Mouse (Mus musculus): ENCODE measurements around the gene Cpsf7. TPM values are rescaled to one million over a fixed set of nuclear protein-coding genes. Genes with fewer than 3 reads are reported as not detected.

The Cpsf7 gene
- polyA plus RNA-seq, 1 experiment from 2014 or later = 78.4 TPM

DNA sequence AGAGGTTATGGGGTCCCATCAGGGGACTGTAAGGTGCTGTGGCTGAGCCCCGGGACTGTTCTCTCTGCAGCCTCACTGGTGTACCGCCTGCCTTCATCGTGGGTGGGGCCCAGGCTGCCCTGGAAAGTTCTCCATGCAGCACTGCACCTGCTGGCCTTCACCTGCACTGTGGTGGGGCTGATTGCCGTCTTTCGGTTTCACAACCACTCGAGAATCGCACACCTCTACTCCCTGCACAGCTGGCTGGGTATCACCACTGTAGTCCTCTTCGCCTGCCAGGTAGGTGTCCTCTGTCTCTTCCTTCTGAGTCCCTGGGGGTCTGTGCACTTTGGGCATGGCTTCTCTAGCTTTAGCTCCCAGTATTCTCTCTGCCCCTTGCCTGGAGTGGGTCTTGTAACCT, 60.0 kb downstream of the Cpsf7 start:
- no peak for ATAC-seq (replicated peaks; ENCODE audit: low FRiP score)
- H3K27ac ChIP-seq (ENCODE audit: low read depth, low read length) = no peak overlapping the region
- H3K4me1 ChIP-seq (replicated peaks; ENCODE audit: control insufficient read depth, insufficient read depth, low read length) = no peaks in the 10 kb centered on the region
- H3K9ac ChIP-seq (ENCODE audit: low read length) = no peak overlapping the region
- no peaks in the 10 kb centered on the region for H3K36me3 ChIP-seq (ENCODE audit: control insufficient read depth, insufficient read depth, low read length)
- DNase-seq (ENCODE audit: low spot score) = no peak
- H3K4me3 ChIP-seq (ENCODE audit: low read depth, low read length) = no peak overlapping the region
- no peaks in the 10 kb centered on the region for H3K27me3 ChIP-seq (ENCODE audit: control insufficient read depth, insufficient read depth, low read length)
- no peaks in the 10 kb centered on the region for H3K9me3 ChIP-seq (ENCODE audit: control insufficient read depth, low read length)
- 91% methylated on average over 8 of the region's 8 CpGs for WGBS
- H3K4me2 ChIP-seq (ENCODE audit: low read depth, low read length, severe bottlenecking) = no peak overlapping the region

DNA sequence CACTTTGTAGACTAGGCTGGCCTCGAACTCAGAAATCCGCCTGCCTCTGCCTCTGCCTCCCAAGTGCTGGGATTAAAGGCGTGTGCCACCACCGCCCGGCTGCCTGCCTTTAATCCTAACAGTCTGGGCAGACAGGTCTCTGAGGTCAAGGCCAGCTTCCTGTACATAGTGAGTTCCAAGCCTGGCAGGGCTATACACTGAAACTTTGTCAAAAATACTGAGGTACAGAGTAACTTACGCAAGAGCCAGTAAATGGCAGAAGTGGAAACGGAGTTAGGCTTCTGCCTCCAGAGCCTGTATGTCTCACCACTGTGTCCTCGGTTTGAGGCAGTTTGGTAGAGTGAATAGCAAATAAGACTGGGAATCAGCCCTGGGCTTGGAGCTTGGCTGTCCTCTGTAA, 62.2 kb downstream of the Cpsf7 start:
- Histone ChIP-seq H3K27ac (ENCODE audit: low read depth, low read length) (no peak overlapping the region), H3K9ac (ENCODE audit: low read length) (no peak overlapping the region), H3K36me3 (ENCODE audit: control insufficient read depth, insufficient read depth, low read length) (no peaks in the 10 kb centered on the region), H3K9me3 (ENCODE audit: control insufficient read depth, low read length) (no peaks in the 10 kb centered on the region), H3K4me1 (replicated peaks; ENCODE audit: control insufficient read depth, insufficient read depth, low read length) (no peaks in the 10 kb centered on the region), H3K27me3 (ENCODE audit: control insufficient read depth, insufficient read depth, low read length) (no peaks in the 10 kb centered on the region), H3K4me3 (ENCODE audit: low read depth, low read length) (no peak overlapping the region), H3K4me2 (ENCODE audit: low read depth, low read length, severe bottlenecking) (no peak overlapping the region)
- 86% methylated on average over 8 of the region's 8 CpGs for WGBS
- ATAC-seq (replicated peaks; ENCODE audit: low FRiP score) = no peak
- no peak for DNase-seq (ENCODE audit: low spot score)

DNA sequence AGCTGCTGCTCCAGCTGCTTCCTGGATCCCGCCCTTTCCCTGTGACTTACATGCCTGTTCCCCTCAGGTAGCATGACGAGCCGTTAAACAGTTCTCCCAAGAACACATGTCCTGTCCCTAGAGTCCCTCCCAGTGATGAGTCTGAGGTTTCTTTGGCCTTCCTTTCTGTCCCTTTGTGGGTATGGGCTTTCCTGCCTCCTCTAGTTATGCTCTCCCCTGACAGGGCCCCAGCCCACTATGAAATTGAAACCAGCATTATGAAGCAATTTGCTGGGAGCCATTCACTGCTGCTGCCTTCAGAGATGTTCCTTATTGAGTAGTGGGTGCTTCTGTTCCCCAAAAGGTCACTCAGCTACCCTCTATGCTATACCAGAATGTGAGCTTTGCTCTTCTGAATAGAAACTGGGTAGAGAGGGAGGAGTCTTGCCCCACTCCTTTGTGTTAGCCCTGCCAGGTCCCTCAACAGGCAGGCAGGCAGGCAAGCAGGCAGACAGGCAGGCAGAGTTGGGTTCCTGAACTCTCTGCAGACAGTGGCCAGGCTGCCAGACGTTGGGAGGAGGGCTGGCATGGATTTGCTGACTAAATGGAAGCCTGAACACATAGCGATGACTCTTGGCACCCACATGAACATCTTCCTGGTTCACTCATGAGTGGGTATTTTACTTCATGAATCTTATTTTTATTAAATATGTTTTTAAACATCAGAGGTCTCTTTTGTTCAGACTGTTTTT, 64.2 kb downstream of the Cpsf7 start:
- 69% methylated on average over 5 of the region's 5 CpGs for WGBS
- no peak overlapping the region for H3K27ac ChIP-seq (ENCODE audit: low read depth, low read length)

DNA sequence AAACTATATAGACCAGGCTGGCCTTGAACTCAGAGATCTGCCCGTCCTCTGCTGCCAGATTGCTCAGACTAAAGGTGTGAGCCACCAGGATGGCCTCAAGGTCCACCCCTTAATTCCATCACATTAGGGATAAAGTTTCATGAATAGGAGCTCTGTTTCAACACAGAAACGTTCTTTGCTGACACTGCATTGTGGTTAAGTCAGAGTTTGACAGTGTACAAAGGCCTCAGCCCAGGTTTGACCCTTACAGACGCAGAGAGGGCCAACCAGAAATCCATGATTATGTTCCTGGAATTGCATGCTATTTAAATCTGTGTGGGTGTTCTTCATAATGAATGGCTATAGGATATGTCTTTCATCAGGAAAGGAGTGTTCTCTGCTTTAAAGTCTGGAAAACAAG, 65.2 kb downstream of the Cpsf7 start:
- DNase-seq (ENCODE audit: low spot score) (no peak), ATAC-seq (replicated peaks; ENCODE audit: low FRiP score) (no peak)
- Histone ChIP-seq H3K36me3 (ENCODE audit: control insufficient read depth, insufficient read depth, low read length) (no peaks in the 10 kb centered on the region; the same call in 1 of the 2 replicates), H3K4me1 (replicated peaks; ENCODE audit: control insufficient read depth, insufficient read depth, low read length) (no peaks in the 10 kb centered on the region), H3K4me2 (ENCODE audit: low read depth, low read length, severe bottlenecking) (no peak overlapping the region), H3K9me3 (ENCODE audit: control insufficient read depth, low read length) (no peaks in the 10 kb centered on the region), H3K27me3 (ENCODE audit: control insufficient read depth, insufficient read depth, low read length) (no peaks in the 10 kb centered on the region), H3K27ac (ENCODE audit: low read depth, low read length) (no peak overlapping the region), H3K4me3 (ENCODE audit: low read depth, low read length) (no peak overlapping the region), H3K9ac (ENCODE audit: low read length) (no peak overlapping the region)
- 64% methylated on average over 3 of the region's 3 CpGs for WGBS

More for the DNA sequence above, 64.2 kb downstream of the Cpsf7 start:
- Histone ChIP-seq H3K36me3 (ENCODE audit: control insufficient read depth, insufficient read depth, low read length) (no peaks in the 10 kb centered on the region; the same call in 1 of the 2 replicates), H3K4me3 (ENCODE audit: low read depth, low read length) (no peak overlapping the region), H3K4me1 (replicated peaks; ENCODE audit: control insufficient read depth, insufficient read depth, low read length) (no peaks in the 10 kb centered on the region), H3K4me2 (ENCODE audit: low read depth, low read length, severe bottlenecking) (no peak overlapping the region), H3K27me3 (ENCODE audit: control insufficient read depth, insufficient read depth, low read length) (no peaks in the 10 kb centered on the region), H3K9me3 (ENCODE audit: control insufficient read depth, low read length) (no peaks in the 10 kb centered on the region), H3K9ac (ENCODE audit: low read length) (no peak overlapping the region)
- DNase-seq (ENCODE audit: low spot score) = no peak
- ATAC-seq (replicated peaks; ENCODE audit: low FRiP score) = no peak

DNA sequence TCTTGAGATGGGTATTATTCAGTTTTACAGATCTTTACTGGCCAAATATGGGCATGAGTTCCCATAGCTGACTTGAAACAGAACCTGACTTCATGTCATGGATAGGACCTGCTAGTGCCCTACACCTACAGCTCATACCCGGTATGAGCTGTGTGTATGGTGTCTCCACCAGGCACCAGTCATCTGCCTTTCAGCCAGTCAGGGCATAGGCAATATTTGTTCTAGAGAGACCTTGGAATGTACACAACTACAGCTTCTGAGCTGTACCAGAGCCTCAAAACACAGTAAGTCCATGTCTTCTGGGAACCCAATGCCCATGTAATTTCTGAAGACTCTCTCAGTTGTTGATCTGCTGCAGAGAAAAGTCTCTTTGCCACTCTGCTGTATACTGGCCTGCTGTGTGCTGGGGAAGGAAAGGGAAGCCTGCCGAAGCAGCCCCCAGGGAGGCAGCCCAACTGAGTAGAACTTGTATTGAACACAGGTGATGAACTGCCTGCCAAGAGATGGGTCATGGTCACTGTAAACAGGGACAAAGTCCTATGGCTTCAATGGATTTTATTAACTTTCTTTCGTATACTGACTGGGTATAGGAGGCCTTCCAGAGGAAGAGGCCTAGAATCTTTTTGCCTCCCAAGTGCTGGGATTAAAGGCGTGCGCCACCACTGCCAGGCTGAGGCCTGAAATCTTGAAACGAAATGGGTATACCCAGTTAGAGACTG, 66.8 kb downstream of the Cpsf7 start:
- H3K9me3 ChIP-seq (ENCODE audit: control insufficient read depth, low read length) = no peaks in the 10 kb centered on the region
- no peaks in the 10 kb centered on the region for H3K4me1 ChIP-seq (replicated peaks; ENCODE audit: control insufficient read depth, insufficient read depth, low read length)
- no peaks in the 10 kb centered on the region; the same call in 1 of the 2 replicates for H3K36me3 ChIP-seq (ENCODE audit: control insufficient read depth, insufficient read depth, low read length)
- no peak overlapping the region for H3K4me3 ChIP-seq (ENCODE audit: low read depth, low read length)
- no peaks in the 10 kb centered on the region for H3K27me3 ChIP-seq (ENCODE audit: control insufficient read depth, insufficient read depth, low read length)
- H3K27ac ChIP-seq (ENCODE audit: low read depth, low read length) = no peak overlapping the region
- no peak overlapping the region for H3K4me2 ChIP-seq (ENCODE audit: low read depth, low read length, severe bottlenecking)
- 95% methylated on average over 6 of the region's 6 CpGs for WGBS
- no peak overlapping the region for H3K9ac ChIP-seq (ENCODE audit: low read length)
- no peak for ATAC-seq (replicated peaks; ENCODE audit: low FRiP score)
- DNase-seq (ENCODE audit: low spot score) = no peak

Other genes starting within 250 kb of the Cpsf7 start
- gene Dagla, start 220.4 kb upstream of the Cpsf7 start, polyA plus RNA-seq (2014; fragmentation: Nextera tagmentation; extraction: Ambion mirVana) = 1.9 and 2.5 TPM in 2 replicates
- 3.2 and 7.7 TPM in 2 replicates for gene Syt7, start 136.2 kb upstream of the Cpsf7 start, polyA plus RNA-seq (2014; fragmentation: Nextera tagmentation; extraction: Ambion mirVana)
- gene Lrrc10b, start 67.8 kb upstream of the Cpsf7 start, polyA plus RNA-seq (2014; fragmentation: Nextera tagmentation; extraction: Ambion mirVana) = 0.33 and 0.71 TPM in 2 replicates
- gene Ppp1r32, start 42.3 kb upstream of the Cpsf7 start, polyA plus RNA-seq (2014; fragmentation: Nextera tagmentation; extraction: Ambion mirVana) = 0.41 and 0.64 TPM in 2 replicates
- gene Sdhaf2, start 876 bp downstream of the Cpsf7 start, polyA plus RNA-seq (2014; fragmentation: Nextera tagmentation; extraction: Ambion mirVana) = 57.1 and 60.9 TPM in 2 replicates
- 61.3 and 61.4 TPM in 2 replicates for gene Tmem216, start 31.0 kb downstream of the Cpsf7 start, polyA plus RNA-seq (2014; fragmentation: Nextera tagmentation; extraction: Ambion mirVana)
- gene Cyb561a3, start 51.9 kb downstream of the Cpsf7 start, polyA plus RNA-seq (2014; fragmentation: Nextera tagmentation; extraction: Ambion mirVana) = 16.6 and 18.3 TPM in 2 replicates
- 60.2 and 65.8 TPM in 2 replicates for gene Tmem138, start 52.1 kb downstream of the Cpsf7 start, polyA plus RNA-seq (2014; fragmentation: Nextera tagmentation; extraction: Ambion mirVana)
- gene Ddb1, start 80.1 kb downstream of the Cpsf7 start, polyA plus RNA-seq (2014; fragmentation: Nextera tagmentation; extraction: Ambion mirVana) = 392 and 442 TPM in 2 replicates
- gene Tkfc, start 80.4 kb downstream of the Cpsf7 start, polyA plus RNA-seq (2014; fragmentation: Nextera tagmentation; extraction: Ambion mirVana) = 26.1 and 29.7 TPM in 2 replicates
- gene Vwce, start 108.9 kb downstream of the Cpsf7 start, polyA plus RNA-seq (2014; fragmentation: Nextera tagmentation; extraction: Ambion mirVana) = 0.47 and 0.49 TPM in 2 replicates
- gene Pga5, start 152.8 kb downstream of the Cpsf7 start, polyA plus RNA-seq (2014; fragmentation: Nextera tagmentation; extraction: Ambion mirVana) = not detected in 2 replicates
- gene Vps37c, start 163.5 kb downstream of the Cpsf7 start, polyA plus RNA-seq (2014; fragmentation: Nextera tagmentation; extraction: Ambion mirVana) = 32.1 and 33.4 TPM in 2 replicates
- 0.05 TPM in 1 of 2 replicates, not detected in the other for gene Cd5, start 213.7 kb downstream of the Cpsf7 start, polyA plus RNA-seq (2014; fragmentation: Nextera tagmentation; extraction: Ambion mirVana)

All from forebrain, embryonic 11.5 days (tissue).